Mouse (Mus musculus): ENCODE data around the gene Sipa1l3.
A peak's percentile ranks its signal among the peaks of the same experiment; 100 is the strongest.

Sipa1l3 gene

DNA sequence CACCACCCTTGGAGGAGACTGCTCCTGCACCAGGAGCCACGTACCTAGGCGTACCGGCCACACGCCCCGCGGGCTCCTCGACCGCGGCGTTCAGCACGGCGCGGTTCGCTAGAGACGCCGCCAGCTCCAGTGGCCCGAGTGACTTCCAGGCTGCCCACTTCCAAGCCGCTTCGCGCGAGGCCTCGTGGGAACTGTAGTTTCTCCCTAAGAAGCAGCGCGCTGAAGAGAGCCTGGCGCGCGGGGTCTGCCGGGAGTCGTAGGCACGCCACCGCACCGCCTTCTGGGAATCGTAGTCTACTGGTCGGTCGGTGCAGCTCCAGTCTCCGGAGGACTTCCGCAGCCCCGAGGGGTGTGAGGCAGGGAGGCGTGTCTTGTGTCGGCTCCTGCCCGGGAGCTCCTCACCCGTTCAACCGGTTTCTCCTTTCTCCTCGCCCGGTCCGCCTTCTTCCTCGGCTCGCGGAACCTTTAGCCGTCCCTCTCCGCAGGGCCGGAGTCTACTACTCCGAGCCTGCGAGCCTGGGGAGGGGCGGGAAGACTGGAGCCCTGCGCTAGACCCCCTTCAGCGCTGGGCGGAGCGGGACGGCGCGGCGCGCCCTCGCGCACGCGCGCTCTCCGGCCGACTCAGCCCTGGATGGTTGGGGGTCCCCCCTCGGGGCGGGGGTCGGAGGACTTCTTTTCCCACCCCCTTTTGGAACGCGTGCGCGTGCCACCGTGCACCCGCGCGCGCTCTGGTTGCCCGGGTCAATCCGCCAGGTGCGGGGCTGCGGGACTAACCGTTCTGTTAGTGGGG lies at the start of gene Sipa1l3:
Sipa1l3 (minus strand) TSS at position 221 of the 790 bp plus-strand sequence.
- DNase-seq (ENCODE audit: low spot score): peak; percentile 97

GRCm38 (mm10) chr7:29563006-29563405 lies 44.6 kb upstream of the Sipa1l3 start:
- no peak for DNase-seq (ENCODE audit: low spot score)

- no peak for DNase-seq (ENCODE audit: low spot score)
These were observed 42.6 kb upstream of the Sipa1l3 start for GRCm38 (mm10) chr7:29561046-29561445.

DNA sequence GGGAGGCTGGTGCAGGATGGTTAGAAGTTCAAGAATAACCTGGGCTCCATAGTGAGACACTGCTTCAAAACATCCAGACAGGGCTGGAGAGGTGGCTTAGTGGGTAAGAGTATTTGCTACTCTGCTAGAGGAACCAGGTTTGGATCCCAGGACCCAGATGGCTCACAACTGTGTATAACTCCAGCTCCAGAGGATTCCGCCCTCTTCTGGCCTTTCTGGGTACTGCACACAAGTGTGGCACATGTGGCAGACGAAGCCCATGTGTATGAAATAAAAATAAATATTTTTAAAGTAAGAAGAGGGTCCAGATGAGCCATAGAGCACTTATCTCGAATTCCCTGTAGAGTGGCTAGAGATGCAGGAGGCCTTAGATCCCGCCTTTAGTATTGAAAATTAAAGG lies 40.8 kb upstream of the Sipa1l3 start:
- DNase-seq (ENCODE audit: low spot score): no peak

- no peak for DNase-seq (ENCODE audit: low spot score)
These were observed 40.3 kb upstream of the Sipa1l3 start for GRCm38 (mm10) chr7:29558744-29559143.

DNA sequence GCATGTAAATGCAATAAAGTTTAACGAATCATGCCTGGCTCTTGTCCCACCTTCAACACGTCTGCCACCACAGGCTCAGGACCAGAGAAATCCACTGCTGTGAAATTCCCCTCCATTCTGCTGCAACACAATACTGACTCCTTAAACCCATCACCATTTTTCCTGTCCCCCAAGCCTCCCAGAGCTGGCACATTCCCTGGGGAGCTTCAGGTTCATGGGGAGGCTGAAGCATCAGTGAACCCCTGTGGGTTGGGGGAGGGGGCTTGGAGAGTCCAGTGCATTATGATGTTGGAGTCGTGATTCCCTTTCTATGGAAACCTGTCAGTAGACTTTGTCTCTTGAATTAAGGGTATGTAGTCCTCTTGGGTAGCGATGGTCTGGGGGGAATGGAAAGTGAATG lies 37.8 kb upstream of the Sipa1l3 start:
- DNase-seq (ENCODE audit: low spot score): no peak

DNA sequence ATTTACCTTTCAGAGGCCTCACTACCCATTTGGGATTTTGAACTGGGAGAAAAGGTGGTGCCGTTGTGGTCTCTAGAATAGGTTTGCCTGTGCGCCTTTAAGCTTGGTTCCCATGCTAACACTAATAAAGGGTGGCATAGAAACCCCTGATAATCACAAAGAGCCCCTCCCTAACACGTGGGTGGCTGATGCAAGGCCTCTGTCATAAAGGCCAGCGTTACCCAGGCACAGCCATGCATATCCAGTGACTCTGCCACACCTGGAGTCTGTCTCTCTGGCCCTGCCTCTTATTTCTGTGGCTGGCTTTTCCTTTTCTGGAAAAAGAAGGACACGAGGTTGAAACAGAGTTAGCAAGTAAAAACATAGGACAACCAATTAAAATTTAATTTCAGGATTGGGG lies 37.1 kb upstream of the Sipa1l3 start:
- no peak for DNase-seq (ENCODE audit: low spot score)

DNA sequence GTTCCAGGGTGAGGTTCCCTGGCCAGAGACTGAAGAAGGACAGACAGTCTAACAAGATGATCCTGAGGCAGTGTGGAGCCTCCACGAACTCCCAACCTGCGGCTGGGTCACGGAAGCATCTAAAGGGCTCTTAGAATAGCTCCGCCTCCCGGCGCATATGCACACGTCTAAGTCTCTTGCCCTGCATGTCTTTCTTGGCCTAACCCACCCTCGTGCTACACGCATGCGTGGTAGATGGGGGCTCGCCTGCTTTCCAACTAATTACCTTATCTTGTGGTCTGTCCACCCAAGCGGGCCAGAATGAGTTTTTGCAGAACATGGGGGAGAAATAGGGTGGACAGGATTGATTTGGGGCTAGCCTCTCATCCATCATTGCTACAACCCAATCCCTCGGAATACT lies 36.6 kb upstream of the Sipa1l3 start:
- no peak for DNase-seq (ENCODE audit: low spot score)

DNA sequence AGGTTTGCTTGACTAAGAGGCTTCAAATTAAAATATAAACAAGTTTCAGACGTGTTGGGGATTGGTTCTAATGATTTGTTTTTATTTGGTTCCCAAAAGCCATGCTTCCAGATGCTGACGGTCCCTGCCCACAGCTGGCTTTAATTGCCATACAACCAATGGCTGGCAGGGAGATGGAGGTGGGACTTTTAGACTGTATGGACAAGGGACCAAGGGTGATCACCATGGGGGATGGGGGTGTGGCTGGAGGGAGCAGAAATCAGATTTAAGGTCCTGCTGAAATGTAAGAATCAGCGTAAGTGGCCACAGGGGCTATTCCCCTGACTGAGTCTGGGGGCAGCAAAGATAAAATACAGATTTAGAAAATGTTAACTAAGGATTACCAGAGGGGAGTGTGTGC lies 32.2 kb upstream of the Sipa1l3 start:
- DNase-seq (ENCODE audit: low spot score): no peak

- no peak for DNase-seq (ENCODE audit: low spot score)
These were observed 23.2 kb upstream of the Sipa1l3 start for GRCm38 (mm10) chr7:29541608-29542007.

DNA sequence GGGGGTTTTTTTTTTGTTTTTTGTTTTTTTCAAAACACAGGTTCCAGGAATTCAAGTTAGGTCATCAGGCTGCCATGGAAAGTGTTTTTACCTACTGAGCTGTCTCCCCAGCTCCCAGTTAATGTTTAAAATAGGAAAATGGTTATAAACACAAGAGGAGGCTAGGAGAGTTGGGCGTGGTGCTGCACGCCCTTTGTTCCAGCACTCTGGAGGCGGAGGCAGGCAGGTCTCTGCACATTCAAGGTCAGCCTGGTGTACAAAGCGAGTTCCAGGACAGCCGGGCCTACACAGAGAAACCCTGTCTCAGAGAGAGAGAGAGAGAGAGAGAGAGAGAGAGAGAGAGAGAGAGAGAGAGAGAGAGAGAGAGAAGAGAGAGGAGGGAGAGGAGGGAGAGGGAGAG lies 22.7 kb upstream of the Sipa1l3 start:
- DNase-seq (ENCODE audit: low spot score): no peak

- no peak for DNase-seq (ENCODE audit: low spot score)
These were observed 22.2 kb upstream of the Sipa1l3 start for GRCm38 (mm10) chr7:29540631-29541030.

- peak; percentile 48 for DNase-seq (ENCODE audit: low spot score)
These were observed 5.3 kb upstream of the Sipa1l3 start for GRCm38 (mm10) chr7:29523700-29524099.

DNA sequence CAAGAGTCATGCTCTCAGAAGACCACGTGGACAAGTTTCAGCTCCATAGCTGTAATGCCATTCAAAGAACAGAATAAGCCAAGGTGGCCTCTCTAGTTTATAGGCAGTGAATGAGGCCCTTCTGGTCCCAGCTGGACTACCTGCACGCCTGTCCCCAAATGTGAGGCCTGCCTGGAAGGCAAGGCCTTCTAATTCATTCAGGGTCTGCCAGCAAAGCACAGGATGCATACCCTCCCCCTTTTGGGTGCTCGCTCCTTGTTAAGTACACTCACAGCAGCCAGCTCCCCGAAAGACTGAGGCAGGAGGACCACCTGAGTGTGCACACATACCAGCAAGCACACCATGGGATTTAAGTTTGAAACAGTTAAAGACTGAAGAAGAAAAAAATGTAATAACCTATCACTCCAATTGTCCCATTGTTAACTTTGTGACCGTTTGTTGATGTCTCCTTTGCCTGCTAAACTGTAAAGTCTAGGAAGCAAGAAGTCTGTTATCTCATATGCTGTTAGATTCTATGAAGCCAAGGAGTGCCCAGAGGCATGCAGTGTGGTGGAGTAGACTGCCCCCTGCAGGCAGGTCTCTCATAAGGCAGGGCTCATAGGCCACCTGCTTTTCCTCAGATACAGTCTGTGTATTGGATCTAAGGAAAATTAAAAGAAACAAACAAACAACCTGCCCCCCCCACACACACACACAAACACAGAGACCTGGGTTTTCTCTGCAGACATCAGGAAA lies 3.6 kb upstream of the Sipa1l3 start:
- DNase-seq (ENCODE audit: low spot score): peak; percentile 69

- DNase-seq (ENCODE audit: low spot score): no peak
These were observed 2.9 kb upstream of the Sipa1l3 start for GRCm38 (mm10) chr7:29521365-29521764.

DNA sequence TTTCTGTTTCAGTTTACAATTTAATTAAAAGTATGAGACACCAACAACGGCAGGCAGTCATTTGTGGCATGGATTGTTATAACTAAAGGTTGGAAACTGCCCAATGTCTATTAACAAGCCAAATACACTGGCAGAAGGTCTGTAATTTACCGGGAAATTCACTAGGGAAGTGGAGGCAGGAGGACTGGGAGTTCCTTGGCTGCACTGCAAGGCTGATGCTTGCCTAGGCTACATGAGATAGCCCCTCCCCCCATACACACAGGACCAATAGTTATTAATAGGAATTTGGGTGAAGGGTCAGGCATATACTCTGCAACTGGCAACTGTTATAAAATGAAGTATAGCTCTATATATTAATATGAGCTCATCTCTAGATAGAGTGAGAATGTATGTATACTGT lies 2.4 kb upstream of the Sipa1l3 start:
- DNase-seq (ENCODE audit: low spot score): no peak

DNA sequence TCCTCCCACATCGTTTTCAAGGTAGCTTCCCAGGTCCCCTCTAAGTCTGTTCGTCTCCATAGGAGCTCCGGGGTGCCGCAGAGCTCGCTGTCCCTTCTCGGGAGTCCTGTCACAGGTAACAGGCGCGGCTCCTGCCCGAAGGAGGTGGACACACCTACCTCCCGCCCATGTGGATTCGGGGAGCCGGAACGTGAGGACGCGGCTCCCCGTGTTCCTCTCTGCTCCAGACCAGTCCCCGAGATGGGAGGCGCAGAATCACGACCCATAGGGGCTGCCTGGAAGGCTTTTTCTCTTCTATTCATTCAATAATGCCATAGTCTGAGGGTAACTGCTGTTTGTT lies 740 bp upstream of the Sipa1l3 start:
- DNase-seq (ENCODE audit: low spot score): no peak

DNA sequence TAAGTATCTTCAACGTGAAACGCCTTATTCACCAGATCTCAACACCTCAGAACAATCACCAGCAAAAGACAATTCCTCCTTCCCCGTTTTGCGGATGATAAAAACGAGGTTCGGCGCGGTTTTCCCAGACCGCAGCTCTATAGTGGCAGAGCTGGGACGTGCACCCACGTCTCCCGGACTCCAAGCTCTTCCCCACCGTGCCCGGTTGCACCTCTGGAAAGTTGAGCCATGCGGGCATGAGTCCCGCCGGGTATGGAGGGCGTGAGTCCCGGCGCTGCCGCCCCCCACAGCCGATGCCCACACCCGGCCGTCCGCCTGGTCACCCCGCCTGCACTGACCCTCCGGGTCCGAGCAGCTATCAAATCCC lies 404 bp downstream of the Sipa1l3 start:
- DNase-seq (ENCODE audit: low spot score): no peak

DNA sequence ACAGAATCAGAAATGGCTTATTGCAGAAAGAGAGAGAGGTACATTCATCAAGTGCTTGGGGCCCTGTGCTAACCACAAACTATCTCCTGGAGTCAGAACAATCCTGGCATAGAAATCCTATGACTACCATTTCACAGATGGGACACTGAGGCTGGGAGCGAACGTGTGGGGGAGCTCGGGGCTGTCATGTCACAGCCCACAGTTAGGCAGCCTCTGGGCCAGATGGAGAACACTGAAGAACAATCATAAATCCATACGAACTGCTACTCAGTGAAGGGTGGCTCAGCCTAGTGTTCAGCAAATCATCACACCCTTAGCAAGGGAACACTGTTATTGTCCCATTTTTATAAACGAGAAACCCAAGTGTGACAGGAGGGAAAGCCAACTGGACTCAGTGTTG lies 1.3 kb downstream of the Sipa1l3 start:
- no peak for DNase-seq (ENCODE audit: low spot score)

GRCm38 (mm10) chr7:29515652-29516051 lies 2.8 kb downstream of the Sipa1l3 start:
- no peak for DNase-seq (ENCODE audit: low spot score)

DNA sequence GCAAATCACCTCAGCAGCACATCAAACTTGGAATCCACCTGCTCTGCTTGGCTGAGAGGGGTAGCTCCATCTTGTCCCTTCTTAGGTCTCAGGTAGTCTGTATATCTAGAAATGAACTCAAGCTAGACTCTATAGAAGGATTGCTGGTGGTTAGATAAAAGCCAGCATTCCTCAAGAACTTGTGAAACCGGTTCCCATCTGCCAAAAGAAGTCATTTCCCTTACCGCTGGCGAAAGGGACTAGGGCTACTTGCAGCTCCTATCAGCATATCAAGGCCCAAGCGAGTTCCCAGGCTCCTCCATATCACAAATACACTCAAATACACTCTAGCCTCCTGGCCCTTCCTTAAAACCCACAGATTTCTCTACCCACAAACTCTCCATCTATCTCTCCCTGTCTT lies 5.7 kb downstream of the Sipa1l3 start:
- no peak for DNase-seq (ENCODE audit: low spot score)

- DNase-seq (ENCODE audit: low spot score): no peak
These were observed 6.7 kb downstream of the Sipa1l3 start for GRCm38 (mm10) chr7:29511598-29512275.

- DNase-seq (ENCODE audit: low spot score): no peak
These were observed 9.9 kb downstream of the Sipa1l3 start for GRCm38 (mm10) chr7:29508522-29508921.
